Mouse (Mus musculus) left cerebral cortex, postnatal 10 days (tissue): ENCODE data around the gene Tspan18. TPM values are rescaled to one million over a fixed set of nuclear protein-coding genes. Genes with fewer than 3 reads are reported as not detected.

Experiments
- DNase-seq, 2 experiments: peaks; one replicate each; pipeline ENCODE4 v3.0.0; 2021 to 2022; ENCODE audit warnings: low spot score in 2 of 2, mixed read lengths in 1 of 2; ENCODE audit errors: extremely low spot score in 1 of 2
- intact Hi-C: fragments of 180-260 bp; cut with DNase I; formaldehyde crosslinking; loops from one replicate; pipeline ENCODE4 v1.15.1; 2025
- total RNA-seq, 2 experiments: library from RNA; stranded (reverse); gene quantifications; 2 replicates each; pipeline ENCODE4 v1.2.3; 2021

The Tspan18 gene
- total RNA-seq, 2 experiments from 2014 or later = 5.6 to 6.0 TPM

DNA sequence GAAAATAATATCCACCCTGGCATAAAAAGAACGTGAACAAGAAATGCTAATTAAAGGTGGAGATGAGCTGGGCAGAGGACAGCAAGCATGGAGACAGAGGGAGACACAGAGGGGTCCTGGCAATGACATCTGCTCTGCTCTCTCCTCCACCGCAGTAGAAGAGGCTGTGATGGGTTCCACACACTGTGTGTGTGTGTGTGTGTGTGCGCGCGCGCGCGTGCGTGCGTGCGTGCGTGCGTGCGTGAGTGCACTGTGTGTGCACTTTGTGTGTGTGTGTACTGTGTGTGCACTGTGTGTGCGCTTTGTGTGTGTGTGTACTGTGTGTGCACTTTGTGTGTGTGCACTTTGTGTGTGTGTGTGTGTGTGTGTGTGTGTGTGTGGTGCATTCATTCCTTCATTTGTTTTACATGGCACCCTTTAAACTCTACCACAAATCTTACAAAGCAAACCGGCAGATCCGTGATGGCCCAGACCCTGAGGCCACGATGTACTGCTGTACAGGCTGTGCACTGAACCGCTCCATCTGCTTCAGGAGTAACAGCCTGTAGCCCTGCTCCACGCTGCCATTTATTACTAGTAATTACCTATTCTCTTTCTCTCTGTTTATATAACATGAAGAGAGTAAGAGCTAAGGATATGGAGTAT is 156.5 kb downstream of the Tspan18 start:
- DNase-seq = no peak
- intact Hi-C loops = no loop called here

DNA sequence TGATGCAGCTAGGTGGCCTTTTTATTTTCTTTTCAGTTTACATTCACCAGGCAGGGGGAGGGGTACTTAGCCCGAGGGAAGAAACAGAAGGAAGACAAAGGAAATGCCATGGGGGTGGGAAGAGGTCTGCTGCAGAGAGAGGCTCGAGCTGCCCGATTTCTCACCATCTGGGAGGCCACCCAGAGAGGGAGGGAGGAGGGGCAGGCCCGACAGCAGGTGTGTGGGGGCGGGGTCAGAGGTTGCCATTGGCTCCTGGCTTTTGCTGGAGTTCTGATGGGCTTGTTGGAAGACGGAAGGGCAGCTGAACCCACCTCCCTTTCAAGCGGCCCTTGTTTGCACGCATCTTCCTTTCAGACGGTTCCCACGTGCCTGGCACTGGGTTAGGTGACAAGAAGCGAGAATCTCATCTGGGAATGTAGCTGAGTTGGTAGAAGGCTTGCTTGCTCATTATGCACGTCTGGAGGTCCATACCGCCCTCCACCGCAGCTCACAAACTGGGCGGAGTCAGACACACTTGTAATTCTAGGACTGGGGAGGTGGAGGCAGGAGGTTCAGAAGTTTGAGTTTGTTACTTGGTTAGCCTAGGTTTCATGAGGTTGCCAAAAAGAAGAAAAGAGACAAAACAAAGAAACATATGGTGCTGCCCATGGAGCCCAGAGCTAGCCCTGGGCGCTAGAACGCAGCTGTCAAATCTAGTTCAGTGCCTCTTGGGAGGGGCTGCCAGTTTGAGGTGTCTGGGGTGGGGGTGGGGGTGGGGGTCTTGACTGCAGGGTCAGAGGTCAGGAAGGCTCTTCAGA is 157.2 kb downstream of the Tspan18 start:
- DNase-seq = peak in 1 of 2 experiments; percentile 64
- intact Hi-C loops = no loop called here

DNA sequence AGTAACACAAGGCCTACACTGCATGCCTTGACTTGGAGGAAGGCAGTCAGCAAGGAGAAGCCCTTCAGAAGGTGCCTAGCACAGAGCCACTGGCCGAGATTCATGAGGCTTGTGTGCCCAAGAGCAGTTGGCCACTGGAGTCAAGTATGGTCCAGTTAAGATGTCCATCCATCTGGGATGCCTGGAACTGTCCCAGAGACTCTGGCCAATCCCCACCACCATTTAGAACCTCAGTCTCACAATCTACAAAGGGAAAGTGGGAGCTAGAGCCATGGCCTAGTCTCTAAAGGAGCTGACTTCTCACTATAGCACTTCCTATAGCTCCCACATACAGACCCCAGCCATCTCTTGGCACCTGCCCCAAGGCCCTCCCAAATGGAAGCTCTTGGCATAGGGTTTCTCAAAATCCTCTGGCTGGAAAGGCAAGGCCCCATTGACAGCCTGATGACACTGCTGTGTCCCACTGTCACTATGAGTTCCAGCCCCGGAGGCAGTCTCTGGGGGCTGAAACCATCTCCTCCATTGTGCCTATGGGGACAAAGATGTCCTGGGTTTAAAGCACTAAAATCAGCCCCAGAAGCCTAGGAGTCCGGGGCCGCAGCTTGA is 158.0 kb downstream of the Tspan18 start:
- no peak for DNase-seq
- intact Hi-C loops = no loop called here

DNA sequence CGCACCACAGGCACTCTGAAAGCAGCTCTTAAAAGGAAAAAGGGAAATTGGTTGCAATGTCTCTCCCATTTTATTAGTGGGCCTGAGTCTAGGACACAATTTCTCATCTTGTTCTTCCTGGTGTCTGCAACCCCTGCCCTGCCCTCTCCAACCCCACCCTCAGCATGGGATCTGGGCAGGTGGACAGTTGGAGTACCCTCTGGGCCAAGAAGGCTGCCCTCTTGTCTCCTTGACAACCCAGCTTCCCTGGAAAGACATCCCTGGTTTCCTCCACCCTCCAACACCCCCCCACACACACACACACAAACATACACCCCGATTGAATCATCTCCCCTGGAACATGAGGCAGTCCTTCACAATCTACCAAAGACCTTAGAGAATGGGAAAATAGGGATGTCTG is 158.6 kb downstream of the Tspan18 start:
- no peak for DNase-seq
- intact Hi-C loops = no loop called here

DNA sequence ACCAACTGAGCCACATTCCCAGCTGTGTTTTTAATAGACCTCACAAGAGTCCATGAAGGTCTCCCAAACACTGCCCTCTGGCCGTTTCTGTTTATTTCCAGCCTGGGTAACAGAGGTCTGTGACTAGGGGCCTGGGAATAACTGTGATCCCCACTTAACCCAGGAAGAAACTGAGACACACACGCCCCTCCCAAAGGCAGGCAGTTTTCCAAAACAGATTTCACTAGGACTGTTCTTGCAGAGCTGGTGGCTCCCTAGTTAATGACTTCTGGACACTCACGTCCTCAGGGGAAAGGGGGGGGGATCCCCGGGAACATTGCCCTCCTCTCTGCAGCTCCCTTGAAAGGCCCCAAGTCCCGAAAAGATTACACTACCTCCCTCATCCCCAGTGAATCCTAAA is 159.0 kb downstream of the Tspan18 start:
- intact Hi-C loops = no loop called here
- DNase-seq = peak in 1 of 2 experiments; percentile 44

DNA sequence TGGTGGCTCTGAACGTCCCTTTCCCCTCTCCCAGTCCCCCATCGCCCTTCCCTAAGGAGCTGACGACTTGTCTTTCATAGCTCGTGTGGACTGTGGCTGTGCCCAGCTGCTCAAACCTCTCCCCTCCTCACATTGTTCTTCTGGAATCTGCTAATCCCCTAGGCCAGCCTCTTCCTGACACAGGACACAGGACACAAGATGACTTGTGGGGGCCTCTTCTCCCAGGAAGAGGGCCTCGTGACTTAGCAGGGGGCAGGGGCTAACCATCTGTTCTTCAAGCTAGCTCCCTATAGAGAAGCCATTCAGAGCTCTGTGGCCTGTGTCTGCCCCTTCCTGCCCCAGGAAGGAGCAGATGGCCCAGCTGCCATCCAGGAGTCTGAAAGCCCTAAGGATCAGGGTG is 160.1 kb downstream of the Tspan18 start:
- intact Hi-C loops = no loop called here
- no peak for DNase-seq

DNA sequence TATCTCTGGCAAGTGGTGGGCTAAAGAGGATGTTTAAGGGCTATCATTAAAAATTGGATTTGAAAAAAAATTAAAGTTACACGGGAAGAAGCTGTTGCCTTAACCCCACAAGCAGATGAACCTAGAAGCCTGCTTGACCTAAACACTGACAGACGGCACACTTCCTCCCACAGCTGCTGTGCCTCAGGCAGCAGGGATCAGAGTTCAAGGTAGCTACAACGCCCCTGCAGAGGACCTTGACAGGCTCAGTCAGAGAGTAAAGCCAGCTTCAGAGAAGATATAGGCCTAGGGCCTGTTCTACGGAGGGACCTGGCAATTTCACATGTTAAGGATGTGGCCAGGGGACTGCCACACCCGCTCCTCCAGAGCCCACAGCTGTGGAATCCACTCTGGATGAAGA is 161.8 kb downstream of the Tspan18 start:
- intact Hi-C loops = no loop called here
- DNase-seq = peak in 1 of 2 experiments; percentile 13

DNA sequence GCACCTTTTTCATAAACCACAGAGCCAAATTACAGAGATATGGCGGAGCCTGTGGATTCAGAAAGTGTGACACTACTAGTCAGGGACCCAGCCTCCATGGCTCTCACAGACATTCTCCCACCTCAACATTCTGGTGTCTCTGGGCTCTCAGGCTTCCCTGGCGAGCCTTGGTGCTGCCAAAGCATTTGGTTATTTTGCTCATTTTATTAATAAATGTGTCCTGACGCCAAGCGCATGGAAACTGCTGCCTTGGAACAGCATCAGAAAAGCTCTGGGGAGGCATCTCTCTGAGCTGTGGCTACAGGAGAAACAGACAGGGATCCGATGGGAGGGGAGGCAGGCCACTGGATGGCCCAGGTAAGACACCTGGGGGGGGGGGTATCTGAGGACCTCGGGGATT is 162.4 kb downstream of the Tspan18 start:
- intact Hi-C loops = no loop called here
- peak in 1 of 2 experiments; percentile 9 for DNase-seq

DNA sequence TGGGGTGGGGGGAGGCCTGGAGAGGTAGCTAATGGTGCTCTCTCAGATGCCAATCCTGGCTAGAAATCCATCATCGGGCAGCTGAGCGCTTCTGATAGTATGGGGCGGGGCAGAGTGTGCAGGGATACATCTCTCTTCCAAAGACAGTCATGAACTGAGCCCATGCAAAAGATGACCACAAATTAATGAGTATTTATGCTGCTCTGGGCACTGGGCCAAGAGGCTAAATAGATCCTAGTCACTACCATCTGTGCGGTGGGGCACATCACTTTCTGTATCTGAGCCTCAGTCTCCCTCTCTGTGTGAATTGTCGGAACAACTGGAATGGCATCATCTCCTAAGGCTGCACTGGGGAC is 163.5 kb downstream of the Tspan18 start:
- intact Hi-C loops = no loop called here
- no peak for DNase-seq

DNA sequence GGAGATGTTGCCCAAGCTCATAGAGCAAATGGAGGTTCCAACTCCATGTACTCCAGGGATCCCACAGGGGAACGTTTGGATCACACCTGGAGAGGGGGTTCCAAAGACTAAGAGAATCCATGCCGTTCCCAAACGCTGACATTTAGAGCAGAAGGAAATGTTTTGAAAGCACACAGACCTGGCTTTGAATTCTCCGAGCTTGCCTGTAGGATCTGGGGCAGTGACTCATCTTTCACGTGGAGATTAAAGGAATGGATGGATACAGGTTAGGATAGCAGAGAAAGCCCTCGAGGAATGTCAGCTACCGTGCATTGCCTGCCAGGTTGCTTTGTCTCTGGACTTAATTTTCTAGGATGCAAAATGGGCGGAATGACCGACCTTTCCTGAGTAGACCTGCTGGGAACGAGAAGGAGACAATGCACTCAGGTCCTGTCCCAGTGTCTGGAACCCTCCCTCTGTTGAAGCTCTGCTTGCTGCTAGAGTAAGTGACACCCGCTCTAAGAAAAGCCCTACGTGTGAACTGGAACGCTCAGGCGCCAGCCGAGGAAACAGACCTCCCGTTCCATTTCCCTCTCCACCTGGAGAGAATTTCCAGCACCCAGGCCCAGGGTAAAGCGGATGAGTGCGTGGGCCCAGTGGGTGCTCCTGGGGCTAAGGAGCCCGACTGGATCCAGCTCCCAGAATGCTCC is 164.0 kb downstream of the Tspan18 start:
- peak in 1 of 2 experiments; percentile 12 for DNase-seq
- intact Hi-C loops = no loop called here

DNA sequence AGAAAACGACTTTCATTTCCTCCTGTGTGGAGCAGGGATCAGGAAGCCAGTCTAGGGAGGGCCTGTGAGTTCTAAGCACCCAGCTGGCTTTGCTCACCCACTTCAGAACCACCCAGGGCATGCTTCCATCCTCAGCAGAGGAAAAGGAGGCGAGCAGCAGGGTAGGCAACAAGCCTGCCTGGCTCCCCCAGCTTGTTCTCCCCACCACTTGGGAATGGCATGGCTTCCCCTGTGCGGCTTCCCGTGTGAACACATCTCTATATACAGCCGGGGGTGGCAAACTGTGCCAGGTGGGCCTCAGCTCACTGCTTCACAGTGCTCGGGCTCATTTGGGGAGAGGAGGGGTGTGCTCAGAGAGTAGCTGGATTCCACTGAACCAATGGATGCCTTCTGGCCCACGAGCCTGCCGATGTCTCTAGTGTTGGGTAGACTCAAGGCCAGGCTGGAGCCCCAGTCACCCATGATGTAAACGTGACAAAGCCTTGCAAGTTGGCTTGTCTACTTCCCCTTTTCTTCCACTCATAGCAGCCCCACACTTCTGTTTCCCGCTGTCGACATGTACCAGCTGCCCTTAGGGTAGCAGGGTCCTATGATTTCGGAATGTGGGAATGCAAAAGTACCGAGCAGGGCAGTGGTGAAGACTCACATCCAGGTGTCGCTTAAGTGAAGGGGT is 167.4 kb downstream of the Tspan18 start:
- DNase-seq = peak; percentile 42 to 44
- intact Hi-C loops = no loop called here

DNA sequence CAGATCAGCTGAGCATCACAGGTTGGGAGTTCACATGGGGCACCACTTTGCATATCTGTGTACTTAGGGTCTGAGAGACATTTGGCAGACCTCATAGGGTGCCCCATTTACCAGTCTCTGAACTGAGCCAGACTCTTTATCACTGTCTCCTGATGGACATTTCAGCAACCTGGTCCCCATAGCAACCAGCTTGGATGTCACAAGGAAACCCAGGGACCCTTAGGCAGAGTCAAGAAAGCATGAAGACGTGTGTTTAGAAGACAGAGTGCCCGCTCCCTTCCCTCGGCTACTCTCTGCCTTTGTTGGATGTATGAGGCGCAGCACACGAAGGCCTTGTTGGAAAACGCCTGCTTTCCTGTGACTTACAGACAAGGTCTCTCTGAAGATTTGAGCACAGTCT is 168.0 kb downstream of the Tspan18 start:
- intact Hi-C loops = no loop called here

DNA sequence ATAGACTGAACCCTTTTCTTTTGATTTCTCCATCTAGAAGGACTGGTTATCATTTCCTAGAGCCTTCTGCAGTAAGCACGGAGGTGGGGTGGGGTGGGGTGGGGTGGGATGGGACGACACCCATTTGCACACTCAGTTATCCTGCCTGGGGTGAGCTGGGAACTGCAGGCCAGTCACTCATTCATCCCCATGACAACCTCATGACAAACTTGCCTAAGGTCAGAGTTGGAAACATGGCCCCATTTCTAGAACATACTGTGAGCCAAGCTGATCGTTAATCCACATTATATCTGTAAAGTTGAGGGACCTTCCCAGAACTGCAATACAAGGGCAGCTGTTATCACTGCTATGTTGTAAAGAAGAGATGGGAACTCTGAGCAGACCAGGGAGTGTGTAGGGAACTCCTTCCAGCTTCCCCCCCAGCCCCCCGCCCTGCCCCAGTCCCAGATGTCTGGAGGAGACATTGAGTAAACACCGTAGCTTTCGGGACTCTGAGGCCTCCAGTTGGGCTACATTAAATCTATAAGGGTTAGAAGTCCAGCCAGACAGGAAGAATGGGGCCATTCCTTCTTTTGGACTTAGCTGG is 170.5 kb downstream of the Tspan18 start:
- no peak for DNase-seq
- intact Hi-C loops = no loop called here

More for the DNA sequence above, 168.0 kb downstream of the Tspan18 start:
- no peak for DNase-seq

DNA sequence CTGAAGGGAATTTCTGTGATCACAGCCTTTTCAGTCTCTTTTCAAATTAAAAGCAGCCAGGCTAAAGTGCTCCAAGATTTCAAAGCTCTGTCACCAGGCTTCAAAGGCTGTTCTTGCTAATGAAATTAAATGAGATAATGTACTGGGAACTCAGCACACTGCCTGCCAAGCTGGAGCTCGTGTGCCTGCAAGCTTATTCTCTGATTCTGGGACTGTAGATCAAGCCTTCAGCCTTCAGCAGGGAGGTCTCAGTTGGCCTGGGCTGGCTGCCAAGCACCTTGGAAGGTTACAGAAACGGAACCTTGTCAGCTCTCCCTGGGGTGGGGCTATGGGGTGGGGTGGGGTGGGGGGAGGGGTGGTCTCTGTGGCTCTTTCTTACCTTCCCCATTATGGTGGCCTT is 171.0 kb downstream of the Tspan18 start:
- peak in 1 of 2 experiments; percentile 59 for DNase-seq
- intact Hi-C loops = no loop called here

DNA sequence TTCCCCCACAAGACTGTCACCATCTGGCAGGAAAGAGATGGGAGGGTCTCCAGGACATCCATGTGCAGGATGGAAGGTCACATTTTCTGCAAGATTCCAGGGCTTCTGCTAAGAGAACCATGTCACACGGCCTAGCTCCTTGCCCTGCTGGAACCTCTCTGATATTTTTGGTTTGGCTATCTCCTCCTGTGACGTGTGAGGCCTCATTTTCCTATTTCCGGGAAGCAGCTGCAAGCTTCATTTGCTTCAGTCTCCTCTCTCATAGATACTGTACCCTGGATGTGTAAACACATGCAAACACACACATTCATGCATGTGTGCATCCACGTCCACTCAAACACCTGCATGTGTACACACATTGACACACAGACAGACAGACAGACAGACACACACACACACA is 171.5 kb downstream of the Tspan18 start:
- no peak for DNase-seq
- intact Hi-C loops = no loop called here

DNA sequence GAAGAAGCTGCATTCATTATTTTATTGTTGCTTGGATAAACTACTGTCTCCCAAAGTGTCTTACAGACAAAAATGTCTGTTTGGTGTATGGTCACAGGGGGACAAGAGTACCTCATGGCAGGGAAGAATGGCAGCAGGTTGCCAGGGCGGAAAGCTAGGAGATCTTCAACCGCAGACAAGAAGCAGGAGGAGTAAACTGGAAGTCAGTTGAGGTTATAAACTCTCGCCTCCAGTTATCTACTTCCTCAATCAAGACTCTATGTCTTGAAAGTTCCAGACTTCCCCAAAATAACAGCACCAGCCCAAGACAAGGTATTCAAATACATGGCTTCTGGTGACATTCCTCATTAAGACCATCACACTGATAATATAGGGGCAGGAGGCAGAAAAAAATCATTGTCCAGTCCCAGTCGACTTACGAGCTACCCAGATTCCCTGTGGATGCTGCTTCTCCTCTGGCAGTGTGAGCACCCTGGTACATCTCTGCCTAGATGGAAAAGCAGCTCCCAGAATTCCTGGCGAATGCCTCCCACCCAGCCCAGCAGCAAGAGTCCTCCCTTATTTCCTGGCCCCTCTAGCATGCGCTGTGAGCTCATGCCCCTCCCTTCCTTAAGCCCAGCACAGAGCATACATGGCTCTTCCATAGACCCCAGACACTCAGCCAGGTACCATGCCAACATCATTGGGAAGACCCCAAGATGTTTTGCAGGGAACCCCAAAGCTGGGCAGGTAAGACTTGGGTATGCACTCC is 172.2 kb downstream of the Tspan18 start:
- intact Hi-C loops = no loop called here
- DNase-seq = no peak

DNA sequence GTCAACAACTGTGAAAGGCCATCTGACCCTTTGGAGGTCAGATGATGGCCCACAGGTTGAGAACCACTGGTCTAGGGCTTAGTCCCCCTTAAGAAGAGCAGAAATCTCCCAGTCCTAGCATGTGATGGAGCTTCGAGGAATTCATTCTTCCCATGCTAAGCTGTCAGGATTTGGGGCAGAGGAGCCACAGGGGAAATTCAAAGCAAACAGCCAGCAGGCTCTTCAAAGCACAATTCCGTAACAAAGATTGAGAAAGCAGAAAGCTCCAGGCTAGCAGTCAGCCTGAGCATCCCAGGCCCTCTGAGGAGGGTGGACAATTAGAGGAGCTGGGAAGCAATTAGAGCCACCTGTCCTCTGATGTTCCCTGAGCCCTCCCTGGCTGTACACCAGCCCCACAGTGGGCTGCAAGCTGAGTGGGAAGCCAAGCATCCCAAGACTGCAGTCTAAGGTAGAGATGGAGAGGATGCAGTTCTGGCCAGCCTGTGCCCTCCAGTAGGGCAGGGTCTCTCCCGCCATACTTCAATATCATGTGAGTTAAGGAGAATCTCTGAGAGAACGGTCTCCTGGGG is 173.8 kb downstream of the Tspan18 start:
- intact Hi-C loops = no loop called here
- DNase-seq = no peak
